Mouse (Mus musculus): ENCODE data around the gene A930017K11Rik.

- TF ChIP-seq CTCF (conservative IDR thresholded peaks at IDR 0.05; ENCODE audit: insufficient read depth, insufficient read length, low read depth, low read length) (no peak), POLR2A (IDR thresholded peaks at IDR 0.05; ENCODE audit: low read depth, low read length) (no peak)
Measured at GRCm38 (mm10) chr17:25944366-25945163, 7.8 kb downstream of the A930017K11Rik start, which contains the start of the genes Pigq and Nhlrc4.

Measured in kidney, adult 2 months (tissue).